Mouse (Mus musculus): Measurements from ENCODE around the gene Grik4.

Grik4 gene

DNA sequence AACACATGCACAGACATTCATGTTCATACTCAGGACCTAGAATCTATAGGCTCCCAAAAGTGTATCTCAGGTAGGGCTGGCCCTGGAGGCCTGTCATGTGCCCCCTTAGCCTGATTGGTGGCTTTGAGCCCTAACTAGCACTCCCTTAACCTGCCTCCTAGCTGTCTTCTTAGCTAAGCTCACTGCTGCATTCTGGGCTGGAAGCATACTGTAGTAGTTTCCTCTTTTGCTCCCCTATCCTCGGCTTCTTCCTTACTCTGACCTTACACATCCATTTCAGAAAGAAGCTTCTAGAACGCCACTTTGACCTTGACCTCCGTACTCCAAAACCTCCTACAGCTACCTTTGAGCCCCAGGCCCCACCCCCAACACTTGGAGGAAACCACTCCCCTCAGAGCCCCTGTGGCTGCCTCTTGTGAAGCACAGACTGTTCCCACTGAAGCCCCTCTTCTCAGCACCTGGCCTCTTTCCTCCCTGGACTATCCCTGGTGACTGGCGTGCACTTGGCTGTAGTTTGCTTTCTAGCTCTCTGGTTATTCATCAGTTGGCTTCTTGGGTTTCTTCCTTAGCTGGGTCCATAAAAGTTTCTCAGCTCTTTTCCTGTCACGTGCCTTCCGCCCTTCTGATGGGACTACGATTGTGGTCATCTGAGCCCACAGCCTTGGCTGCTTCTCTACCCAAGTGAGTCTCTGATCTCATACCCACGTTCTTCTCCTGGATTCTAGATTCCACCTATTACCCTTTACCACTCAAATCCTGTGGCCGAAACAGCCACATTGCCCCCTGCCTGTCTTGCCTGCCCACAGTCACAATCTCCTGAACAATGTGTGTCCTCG, 84.1 kb downstream of the Grik4 start:
- DNase-seq (ENCODE audit: low spot score): no peak

DNA sequence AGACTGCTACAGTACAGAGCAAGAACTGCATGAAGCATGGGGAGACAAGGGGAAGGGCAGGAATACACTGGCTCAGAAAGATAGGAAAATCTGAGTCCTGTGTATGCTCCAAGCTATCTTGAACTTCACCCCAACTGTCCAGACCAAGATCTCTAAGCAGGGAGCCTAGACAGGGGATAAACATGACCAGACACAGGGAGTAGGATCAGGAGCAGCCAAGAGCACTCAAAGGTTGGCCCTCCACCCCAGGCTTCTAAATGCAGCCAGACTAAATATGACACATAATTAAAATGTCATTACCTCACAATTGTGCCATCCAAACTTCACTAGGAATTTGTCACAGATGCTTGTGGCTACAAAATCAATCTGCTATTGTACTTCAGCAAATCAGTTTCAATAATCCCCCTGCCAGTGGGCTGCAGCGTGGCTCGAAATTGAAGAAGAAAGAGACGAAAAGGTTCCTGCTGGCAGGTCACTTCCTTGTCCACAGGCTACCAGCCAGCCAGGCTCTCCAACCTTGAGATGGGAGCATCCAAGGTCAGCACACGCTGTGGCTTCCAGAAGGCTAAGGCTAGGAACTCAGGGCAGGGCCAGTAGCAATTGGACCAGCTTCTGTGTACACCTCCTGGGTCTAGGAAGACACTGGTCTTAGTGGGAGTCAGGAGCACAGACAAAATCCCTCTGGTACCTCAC, 85.1 kb downstream of the Grik4 start:
- DNase-seq (ENCODE audit: low spot score): no peak

DNA sequence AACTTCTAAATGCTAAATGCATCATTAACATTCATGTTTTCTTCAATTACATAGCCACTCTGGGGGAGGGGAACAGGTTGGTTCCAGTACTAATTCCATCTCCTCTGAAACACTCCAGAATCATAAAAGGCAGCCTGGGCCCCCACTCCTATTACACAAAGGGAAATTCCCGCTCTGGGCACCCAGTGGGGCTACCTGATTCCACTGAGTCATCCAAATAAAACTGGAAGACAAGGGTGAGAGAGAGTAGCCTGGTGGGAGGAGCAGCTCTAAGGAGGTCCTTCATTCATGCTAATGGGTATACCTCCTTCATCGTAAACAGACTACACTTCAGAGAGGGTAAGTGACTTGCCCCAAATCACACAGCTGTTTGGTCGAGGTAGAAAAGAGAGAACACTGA, 85.7 kb downstream of the Grik4 start:
- no peak for DNase-seq (ENCODE audit: low spot score)

DNA sequence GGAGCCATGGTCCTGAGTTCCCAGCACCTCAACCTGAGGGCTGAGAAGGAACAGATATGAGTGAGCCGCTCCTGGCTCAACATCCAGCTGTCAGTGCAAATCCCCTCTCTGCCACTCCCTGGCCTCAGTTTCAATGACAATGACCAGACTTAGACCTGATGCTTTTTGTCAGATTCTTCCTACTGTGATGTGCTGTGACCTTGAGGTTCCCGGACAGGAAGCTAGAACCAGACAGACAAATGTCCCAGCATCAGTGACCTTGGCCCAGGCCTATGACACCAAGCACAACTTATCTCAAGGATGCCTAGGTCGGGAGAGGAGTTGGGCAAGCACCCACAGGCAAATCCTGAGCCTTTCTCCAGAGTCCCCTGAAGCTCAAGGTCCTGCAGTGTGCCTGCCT, 86.5 kb downstream of the Grik4 start:
- no peak for DNase-seq (ENCODE audit: low spot score)

DNA sequence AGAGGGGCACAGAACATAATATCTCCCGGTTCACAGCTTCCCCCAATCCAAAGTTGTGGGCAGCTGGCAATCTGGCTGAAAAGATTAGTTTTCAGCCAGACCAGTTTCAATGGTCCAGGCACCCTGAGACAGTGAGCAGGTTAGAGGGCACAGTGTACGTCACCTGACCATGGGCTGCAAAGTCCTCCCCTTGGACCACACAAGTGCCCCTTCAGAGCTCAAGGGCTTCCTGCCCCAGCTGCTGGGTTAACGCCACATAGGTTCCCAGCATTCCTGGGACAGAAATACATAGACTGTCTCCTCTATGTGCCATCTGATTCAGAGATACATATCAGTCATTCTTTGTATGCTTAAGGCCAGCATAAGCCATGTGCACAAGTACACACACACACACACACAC, 91.2 kb downstream of the Grik4 start:
- DNase-seq (ENCODE audit: low spot score): no peak

DNA sequence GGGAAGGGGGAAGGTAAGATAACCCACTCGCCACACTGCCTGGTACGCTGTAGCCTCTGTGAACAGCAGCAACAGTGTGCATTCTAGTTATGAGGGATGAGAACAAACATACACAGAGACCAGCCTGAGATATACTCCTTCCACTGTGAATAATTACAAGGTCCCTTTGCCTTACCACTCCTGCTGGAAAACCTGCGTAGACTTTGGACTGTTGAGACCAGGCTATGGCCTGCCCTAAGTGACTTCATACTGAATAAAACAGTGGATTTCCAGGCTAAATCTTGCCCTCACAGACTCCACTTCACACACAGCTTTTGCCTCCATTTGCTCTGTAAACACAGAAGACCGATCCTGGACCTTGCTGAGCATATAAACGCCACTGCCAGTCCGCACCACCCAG, 94.2 kb downstream of the Grik4 start:
- no peak for DNase-seq (ENCODE audit: low spot score)

DNA sequence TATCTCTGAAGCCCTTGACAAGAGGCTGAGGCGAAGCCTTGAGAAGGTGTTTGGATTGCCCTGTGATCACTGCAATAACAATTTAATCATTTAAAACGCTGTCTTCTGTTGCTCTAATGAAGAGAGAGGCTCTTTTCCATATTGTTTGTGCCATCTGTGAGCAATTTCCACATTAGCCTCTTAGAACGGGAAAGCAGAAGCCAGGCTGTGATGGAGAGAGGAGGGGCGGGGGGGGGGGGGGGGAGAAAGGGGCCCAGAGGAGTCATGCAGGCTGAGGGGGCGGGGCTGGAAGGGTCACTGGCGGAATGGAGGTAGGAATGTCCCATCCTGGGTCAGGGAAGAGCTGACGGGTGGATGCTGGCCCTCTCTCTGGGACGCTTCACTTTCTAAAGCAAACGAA, 96.2 kb downstream of the Grik4 start:
- no peak for DNase-seq (ENCODE audit: low spot score)

DNA sequence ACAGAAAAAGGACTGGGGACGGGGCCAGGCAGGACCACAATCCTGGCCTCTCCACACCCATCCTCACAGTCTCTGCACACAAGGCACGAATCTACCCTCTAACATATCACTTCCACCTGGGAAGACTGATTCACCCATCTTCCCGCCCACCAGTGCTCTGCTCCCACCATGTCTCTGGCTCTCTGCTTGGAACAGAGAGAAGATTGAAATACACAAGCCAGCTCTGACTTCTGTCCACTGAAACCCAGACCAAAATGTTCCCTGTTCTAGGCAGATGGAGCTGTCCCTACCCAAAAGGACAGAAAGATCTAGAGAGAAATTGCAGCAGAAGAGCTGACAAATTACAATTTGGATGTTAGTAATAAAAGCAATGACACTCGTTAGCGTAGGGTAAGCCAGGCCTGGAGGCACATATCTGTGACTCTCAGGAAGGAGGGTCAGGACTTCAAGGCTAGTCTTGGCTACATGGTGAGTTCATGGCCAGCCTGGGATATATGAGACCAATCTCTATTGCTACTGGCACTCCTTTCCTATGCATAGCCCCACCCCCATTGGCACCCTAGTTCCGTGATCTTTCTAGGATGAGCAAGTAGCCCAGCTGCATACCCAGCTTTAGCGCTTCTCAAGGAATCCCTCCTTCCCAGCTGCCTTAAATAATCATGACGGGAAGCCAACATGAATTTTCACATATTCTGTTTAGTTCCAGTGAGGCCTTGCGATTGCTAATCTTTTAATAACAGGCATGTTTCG, 97.4 kb downstream of the Grik4 start:
- no peak for DNase-seq (ENCODE audit: low spot score)

DNA sequence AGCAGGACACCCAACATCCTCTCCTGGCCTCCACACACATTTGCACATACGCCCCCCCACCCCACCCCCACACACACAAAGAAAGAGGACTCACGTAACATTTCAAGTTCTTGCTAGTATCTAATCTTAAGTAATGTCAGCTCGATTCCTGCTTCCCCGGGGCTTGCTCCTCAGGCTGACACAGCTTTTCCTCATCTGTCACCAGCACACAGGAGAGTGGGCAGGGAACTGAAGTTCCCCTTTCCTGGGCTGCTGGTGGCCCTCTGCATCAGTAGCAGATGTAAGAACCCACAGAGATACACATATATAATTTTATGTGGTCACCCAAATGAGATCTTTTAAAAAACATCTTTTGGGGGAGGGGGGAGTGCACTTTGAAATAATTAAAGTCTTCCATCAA, 98.2 kb downstream of the Grik4 start:
- no peak for DNase-seq (ENCODE audit: low spot score)

DNA sequence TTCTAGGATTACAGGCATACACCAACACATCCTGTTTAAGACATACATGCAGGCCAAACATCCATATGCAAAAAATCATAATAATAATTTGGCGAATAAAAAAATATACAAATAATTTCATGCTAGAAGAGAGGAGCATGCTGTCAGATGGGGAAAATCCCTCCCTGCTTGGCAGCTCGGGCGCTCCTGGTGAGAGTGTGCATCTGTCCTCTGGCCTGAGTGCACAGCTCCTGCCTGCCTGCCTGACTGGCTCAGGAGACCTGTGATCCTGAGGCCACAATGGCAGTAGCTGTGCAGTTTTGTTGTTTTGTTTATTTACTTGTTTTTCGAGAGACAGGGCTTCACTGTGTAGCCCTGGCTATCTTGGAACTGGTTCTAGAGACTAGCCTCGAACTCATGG, 100.0 kb downstream of the Grik4 start:
- no peak for DNase-seq (ENCODE audit: low spot score)

DNA sequence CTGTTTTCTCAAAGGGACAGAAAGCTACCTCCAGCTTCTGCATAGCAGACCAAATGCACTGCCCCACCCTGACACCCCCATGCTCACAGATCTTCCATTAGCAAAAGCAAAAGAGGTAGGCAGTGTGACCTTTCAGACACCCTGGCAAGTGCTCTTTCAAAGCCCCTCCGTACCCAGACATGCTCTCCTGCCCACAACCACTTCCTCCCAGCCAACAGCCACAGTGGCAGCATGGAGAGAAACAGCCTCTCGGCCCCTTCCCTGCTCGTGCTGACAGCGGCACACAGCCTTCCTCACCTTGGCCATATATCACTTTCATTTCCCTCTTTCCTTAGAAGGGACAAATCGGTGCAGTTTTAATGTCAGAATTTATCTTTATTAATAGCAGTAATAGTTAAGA, 106.0 kb downstream of the Grik4 start:
- DNase-seq (ENCODE audit: low spot score): no peak

DNA sequence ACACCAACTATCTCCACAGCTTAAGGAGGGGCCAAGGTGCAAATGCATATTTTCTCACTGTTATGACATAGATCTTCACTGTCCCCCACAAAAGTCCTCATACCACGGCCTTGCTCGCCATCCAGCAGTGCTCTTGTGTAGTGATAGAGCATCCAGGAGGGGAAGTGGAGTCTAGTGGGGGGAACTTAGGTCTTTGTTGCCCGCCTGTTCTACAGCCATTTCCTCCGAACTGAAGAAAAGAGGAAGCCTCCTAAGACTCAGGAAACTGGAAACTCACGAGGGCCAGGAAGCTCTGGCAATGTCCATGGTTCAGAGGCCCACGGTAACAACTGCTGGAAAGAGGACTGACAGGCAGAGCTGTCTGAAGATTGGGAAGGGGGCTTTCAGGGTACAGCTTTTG, 106.8 kb downstream of the Grik4 start:
- no peak for DNase-seq (ENCODE audit: low spot score)

DNA sequence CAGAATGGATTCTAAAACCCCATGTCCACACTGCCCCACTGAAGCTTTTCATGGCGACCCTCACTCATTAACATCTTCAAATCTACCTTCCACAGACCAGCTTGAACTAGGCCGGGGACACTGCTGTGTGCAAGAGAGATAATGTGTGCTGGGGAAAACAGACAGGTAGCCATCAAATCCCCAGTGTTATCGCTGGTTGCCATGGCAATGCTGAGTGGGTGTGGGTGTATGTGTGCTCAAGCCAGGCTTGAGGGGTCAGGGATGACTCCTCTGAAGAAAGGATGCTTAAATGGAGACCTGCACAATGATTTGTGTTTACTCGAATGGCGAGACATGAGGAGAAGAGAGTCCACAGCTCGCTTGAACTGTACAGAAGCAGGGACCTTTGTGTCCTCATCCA, 112.7 kb downstream of the Grik4 start:
- no peak for DNase-seq (ENCODE audit: low spot score)

DNA sequence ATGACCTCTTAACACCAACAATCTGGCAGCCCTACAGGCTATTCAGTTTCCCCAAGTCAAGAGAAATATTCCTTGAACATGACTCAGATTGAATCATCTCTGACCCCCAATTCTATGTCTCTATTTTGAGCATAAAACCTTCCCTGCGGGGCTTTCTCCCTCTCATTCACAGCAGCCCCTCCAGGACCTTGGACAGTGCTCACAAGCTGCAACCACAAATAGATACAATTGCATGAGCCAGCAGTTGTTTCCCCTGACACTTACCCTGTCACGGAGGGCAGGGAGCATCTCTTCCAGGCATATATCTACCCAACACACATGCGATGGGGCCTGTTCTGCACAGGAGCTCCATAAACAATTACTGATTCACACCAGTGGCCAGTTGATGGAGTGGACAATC, 125.0 kb downstream of the Grik4 start:
- no peak for DNase-seq (ENCODE audit: low spot score)

DNA sequence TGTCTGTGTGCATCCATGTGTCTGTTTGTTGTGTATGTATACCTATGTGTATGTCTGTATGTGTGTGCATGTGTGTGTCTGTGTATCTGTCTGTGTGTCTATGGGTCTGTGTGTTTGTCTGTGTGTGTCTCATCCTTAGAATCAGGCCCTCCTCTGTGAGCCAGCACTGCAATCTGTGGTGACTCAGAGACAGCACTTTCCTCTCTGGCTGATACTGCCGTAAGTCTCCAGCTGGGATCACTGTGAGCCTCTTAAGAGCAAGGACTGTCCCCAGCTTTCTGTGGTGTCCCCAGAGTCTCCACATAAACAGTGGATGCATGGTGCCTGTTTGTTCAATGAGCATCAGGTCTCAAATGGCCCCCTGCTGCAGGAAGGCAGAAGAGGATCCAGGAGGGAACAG, 127.5 kb downstream of the Grik4 start:
- DNase-seq (ENCODE audit: low spot score): no peak

DNA sequence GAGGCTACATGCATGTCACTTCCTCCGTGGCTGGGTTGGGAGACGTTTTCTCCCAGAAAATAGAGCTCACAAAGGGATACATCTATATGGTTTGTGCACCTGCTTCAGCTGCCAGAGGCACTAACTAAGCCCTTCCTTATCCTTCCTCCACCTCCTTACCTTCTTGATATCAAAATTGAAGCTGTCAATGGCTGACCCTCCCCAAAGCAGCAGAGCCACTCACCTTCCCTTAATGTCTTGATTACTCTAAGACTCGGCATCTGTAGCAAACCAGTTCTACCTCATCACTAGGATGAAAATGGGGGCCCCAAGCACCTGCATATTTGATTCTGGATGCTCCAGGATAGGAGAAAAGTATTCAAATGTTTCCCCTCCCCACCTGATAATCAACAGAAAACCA, 135.1 kb downstream of the Grik4 start:
- no peak for DNase-seq (ENCODE audit: low spot score)

DNA sequence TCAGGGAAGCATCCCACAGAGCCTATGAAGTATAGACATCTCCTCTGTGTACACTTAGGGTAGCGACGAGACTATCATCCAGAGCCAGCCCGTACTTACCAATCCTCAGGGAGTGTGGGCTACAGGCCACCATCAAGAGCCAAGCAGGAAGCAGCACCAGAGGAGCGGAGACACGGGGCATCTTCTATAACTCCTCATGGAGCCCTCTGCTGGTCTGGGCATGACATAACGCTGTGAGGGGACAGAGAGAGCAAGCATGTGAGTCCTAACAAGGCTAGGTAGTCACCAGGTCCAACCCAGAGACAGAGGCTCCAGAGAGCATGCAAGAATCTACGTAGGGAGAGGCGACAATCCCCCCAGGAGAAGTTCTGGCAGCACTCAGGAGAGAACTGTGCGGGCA, 135.9 kb downstream of the Grik4 start:
- no peak for DNase-seq (ENCODE audit: low spot score)

DNA sequence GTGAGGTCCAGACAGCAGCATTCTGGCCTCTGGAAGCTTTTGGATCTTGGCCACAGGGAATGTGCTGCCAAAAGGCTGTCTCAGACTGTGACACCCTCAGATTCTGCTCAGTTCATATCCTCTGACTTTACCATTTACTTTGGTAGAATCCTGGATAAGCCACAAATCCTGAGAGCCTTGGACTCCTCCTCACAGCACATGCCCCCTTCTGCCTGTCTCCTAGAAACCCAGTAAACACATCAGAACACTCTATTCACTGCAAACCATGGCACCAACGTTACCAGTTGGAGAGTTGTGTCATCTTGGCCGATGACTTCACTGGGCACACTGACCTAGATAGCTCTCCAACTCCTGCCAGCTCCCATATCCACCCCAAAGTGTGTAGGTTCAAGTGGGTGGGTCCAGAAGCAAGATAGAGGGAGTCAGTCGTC, 141.2 kb downstream of the Grik4 start:
- DNase-seq (ENCODE audit: low spot score): peak; percentile 11

DNA sequence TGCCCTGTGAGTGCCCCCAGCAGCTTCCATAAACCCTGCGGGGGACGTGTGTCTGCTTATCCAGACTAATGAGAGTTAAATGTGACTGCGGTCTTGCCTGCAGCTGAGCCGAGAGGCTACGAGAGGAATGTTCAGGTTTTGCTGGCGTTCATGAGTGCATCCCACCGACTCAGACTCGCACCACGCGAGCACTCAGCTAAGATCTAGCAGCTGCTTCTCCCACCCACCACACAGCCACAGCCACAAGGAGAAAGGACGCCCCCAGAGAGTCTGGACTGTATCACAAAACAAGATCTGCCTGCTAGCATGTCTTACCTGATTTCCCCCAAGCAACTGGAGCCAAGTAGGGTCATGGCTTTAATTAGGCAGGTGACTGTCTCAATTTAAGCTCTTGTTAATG, 142.4 kb downstream of the Grik4 start:
- DNase-seq (ENCODE audit: low spot score): no peak

DNA sequence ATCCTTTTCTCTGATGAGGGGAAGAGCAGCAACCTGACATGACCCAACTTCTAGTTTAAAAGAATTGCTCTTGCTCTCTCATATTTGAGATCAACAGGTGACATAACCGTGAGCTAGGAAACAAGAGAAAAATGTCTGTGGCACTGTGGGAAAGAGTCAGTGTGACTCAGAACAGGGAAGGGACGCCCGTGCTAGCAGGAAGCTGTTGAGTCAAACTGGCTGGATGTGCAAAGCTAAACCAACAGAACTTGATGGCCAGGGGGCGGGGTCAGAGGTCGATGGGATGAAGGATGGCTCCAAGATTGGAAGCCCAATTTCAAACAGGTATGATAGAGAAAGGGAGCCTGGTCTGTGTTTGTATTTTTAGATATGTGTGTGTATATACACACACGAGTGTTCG, 144.2 kb downstream of the Grik4 start:
- DNase-seq (ENCODE audit: low spot score): no peak

DNA sequence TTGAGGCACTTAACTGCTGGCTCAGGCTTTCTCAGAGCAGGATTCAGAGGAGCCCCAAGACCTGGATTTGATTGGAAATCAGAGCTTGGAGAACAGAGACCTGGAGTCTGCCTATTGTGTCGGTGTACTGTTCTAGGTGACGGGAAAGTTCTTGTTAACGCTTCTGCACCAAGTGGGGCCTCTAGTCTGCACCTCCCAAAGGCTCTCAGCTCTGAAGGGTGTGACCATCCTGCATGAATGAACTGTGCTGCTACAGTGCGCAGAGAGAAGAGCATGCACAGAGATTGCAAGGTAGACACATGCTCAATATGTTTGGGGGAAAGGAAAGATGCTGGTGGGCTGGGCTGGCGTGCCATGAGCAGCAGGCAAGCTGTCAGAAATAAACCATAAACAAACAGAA, 144.6 kb downstream of the Grik4 start:
- DNase-seq (ENCODE audit: low spot score): no peak

DNA sequence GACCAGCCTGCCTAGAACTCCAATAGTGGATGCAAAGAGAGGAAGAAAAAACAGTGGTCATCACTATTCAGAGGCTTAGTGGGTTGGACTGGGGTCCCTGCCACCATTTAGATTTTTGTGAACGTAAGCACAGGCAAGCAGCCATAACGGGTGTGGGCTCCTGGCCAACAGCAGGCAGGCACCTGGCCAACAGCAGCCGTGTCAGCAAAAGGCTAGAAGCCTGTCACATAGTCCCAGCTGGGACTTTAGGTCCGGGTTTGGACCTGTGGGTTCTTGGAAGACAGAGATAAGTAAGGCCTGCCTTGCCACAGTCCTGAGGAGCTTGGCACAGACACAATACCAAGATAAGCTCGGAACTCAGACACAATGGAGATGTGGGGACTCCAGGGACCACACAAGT, 145.1 kb downstream of the Grik4 start:
- DNase-seq (ENCODE audit: low spot score): no peak

DNA sequence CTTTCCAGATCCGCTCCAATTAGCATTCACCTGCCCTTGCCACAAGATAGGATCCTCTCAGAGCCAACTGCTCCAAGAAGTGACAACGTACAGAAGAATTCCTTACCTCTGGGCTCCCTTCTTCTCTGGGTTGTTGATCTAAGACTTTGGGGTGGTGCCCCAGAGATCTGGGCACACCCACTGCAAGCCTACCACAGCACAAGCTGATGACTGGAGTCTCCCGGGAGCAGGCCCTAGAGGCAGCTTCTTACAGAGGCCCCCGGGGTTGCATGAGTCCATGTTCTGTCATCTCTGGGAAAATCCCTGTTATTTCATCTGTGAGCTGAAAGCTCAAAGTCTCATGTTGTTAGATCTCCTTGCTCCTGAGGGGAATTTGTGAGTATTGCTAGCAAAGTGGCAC, 146.0 kb downstream of the Grik4 start:
- DNase-seq (ENCODE audit: low spot score): no peak

Data from urinary bladder, postnatal 14 days (tissue).